Mouse (Mus musculus) layer of hippocampus, postnatal 36 days (tissue): ENCODE data around the gene Furin. TPM values are rescaled to one million over a fixed set of nuclear protein-coding genes. Genes with fewer than 3 reads are reported as not detected.

Experiments used
- DNase-seq, 2 experiments: peaks; one replicate each; pipeline ENCODE4 v3.0.0; 2022
- total RNA-seq, 2 experiments: library from RNA; stranded (reverse); gene quantifications; 2 replicates each; pipeline ENCODE4 v1.2.3; 2021

Furin gene
- total RNA-seq, 2 experiments from 2014 or later: 39.7 to 45.4 TPM

- no peak for DNase-seq
Measured at GRCm38 (mm10) chr7:80372166-80372565, 33.1 kb downstream of the Furin start.

GRCm38 (mm10) chr7:80371041-80371751, 34.0 kb downstream of the Furin start, which contains the start of gene Man2a2:
Man2a2 (minus strand) TSS chr7:80371375.
- peak; percentile 83 to 84 for DNase-seq

- DNase-seq: peak; percentile 77 to 84
Measured at GRCm38 (mm10) chr7:80370649-80371040, 34.6 kb downstream of the Furin start.

GRCm38 (mm10) chr7:80369967-80370431, 35.2 kb downstream of the Furin start:
- no peak for DNase-seq

- no peak for DNase-seq
Measured at GRCm38 (mm10) chr7:80369461-80369860, 35.8 kb downstream of the Furin start.

- DNase-seq: no peak
Measured at GRCm38 (mm10) chr7:80368635-80369421, 36.4 kb downstream of the Furin start.

- no peak for DNase-seq
Measured at GRCm38 (mm10) chr7:80368009-80368408, 37.2 kb downstream of the Furin start.

GRCm38 (mm10) chr7:80367232-80367631, 38.0 kb downstream of the Furin start:
- no peak for DNase-seq

- DNase-seq: no peak
Measured at GRCm38 (mm10) chr7:80365759-80366158, 39.5 kb downstream of the Furin start.

GRCm38 (mm10) chr7:80360435-80360834, 44.8 kb downstream of the Furin start:
- no peak for DNase-seq

GRCm38 (mm10) chr7:80358039-80358438, 47.2 kb downstream of the Furin start:
- no peak for DNase-seq

- peak in 1 of 2 experiments; percentile 48 for DNase-seq
Measured at GRCm38 (mm10) chr7:80357156-80357555, 48.1 kb downstream of the Furin start.

- DNase-seq: no peak
Measured at GRCm38 (mm10) chr7:80356351-80356750, 48.9 kb downstream of the Furin start.

- no peak for DNase-seq
Measured at GRCm38 (mm10) chr7:80352920-80353319, 52.3 kb downstream of the Furin start.

- DNase-seq: no peak
Measured at GRCm38 (mm10) chr7:80350808-80351207, 54.4 kb downstream of the Furin start.

GRCm38 (mm10) chr7:80347670-80348586, 57.3 kb downstream of the Furin start:
- no peak for DNase-seq

GRCm38 (mm10) chr7:80346830-80347229, 58.4 kb downstream of the Furin start:
- no peak for DNase-seq

- no peak for DNase-seq
Measured at GRCm38 (mm10) chr7:80346173-80346572, 59.1 kb downstream of the Furin start.

- no peak for DNase-seq
Measured at GRCm38 (mm10) chr7:80343270-80344018, 61.8 kb downstream of the Furin start.

GRCm38 (mm10) chr7:80342858-80343257, 62.4 kb downstream of the Furin start, which contains the start of gene Hddc3:
Hddc3 (plus strand) TSS chr7:80343104.
- peak; percentile 91 to 93 for DNase-seq

GRCm38 (mm10) chr7:80341793-80342192, 63.4 kb downstream of the Furin start:
- DNase-seq: no peak

GRCm38 (mm10) chr7:80340793-80341192, 64.4 kb downstream of the Furin start, which contains the start of gene Unc45a:
Unc45a (minus strand) TSS chr7:80341005.
- DNase-seq: peak; percentile 51 to 57
